Mouse (Mus musculus) cerebellum, postnatal 10 days (tissue): ENCODE measurements at regions not wholly inside any gene's neighbourhood (a gene's known extent, or its start where the extent isn't known, plus 50 kb on each side); places are given as distances from the start of the nearest gene placed in this dataset.

Experiments
- DNase-seq, 2 experiments: peaks; one replicate each; pipeline ENCODE4 v3.0.0; 2021; ENCODE audit warnings: mixed read lengths in 2 of 2

DNA sequence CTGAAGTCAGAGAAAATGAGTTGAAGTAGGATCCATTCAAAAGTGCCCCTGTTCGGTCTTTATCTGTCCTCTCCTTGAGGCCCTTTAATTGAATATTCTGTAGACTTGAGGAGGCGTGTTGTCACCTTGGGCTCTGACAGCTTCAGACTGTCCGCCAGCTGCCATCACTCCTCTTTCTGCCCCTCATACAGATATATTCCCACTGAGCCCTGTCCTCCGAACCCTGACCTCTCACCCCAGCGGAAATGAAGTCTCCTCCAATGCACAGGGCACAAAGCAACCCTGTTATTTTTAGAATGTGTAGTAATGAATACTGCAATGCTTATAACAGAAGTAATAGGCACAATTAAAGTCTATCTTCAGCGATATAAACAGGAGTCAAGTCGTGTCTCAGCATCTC is 117.4 kb upstream of the Gm14444 start:
- DNase-seq: no peak

DNA sequence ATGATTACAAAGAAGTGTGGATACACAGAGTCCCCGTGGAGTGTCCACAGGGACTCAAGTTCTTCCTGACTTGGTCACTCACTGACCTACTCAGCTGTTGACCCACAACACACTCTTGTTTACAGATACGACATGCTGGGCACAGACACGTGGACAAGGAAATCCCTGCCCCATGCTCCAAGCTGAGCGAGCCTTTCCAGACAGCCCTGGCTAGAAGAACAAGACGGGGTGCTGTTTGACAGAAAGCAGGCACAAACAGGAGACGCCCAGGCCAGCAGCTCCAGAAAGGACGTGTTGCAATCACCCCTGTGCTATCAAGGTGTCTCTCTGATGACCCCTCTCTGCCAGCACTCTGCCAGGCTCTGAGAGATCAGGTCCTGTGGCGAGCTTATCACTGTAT is 112.6 kb upstream of the Gm14444 start:
- no peak for DNase-seq

DNA sequence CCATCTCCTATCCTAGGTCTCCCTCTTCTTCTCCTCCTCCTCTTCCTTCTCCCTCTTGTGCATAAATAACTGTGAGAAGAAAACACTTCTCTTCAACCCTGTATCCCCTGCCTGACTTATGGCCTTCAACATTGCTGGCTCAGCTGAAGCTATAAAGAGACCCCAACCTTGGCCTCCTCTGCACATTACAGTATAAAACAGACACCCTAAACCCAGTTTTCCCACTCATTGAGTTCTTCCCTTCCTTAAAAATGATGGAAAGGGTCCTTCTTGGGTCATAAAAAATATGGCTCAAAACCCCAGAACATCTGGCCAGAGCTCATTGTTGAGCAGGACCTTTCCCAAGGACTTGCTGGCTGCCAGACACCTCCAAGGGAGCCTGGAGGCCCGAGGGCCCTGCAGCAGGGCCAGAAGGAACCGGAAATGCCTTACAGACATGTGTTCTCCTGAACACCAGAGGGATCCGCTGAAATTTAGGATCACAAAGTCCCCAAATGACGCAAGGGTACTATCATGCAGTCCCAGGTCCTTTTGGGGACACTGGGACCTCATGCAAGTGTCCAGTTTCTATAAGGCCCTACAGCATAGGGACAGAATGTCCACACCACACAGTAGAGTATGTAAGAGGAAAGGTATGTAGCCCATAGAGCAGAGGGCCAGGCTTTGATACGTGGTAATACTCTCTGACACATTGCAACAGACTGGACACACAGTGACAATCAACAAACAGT is 109.9 kb upstream of the Gm14444 start:
- DNase-seq: no peak

DNA sequence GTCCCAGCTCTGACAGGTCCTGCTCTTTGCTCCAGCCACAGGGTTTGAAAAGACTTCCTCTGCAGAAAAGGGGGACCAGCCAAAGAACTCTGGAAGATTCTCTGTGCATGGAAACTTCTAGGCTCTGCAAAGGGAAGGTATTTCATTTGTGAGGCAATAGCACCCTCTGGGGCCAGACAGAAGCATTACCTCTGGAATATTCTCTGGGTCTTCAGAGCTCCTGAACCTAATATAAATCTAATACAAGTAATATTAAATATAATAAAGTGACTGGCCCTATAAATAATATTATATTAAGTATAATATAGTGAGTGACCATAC is 109.4 kb upstream of the Gm14444 start:
- peak; percentile 74 to 77 for DNase-seq

DNA sequence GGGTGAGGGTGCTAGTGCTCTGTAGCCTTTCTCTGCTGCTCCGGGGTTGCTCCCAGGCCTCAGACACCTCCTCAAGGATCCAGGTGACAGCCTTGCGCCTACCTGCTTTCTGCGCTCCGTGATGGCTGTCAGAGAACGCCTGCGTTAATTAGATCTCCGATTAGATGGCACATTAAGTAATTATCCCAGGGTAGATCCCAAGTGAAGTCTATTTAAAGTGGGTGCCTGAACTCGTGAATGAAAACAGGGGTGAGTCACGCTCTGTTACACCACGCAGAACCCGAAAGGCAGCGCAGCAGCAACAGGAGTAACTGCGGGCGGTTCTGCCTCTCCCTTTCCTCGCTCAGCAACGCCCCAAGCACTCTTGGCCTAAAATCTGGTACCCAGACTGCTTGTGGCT is 108.2 kb upstream of the Gm14444 start:
- no peak for DNase-seq

DNA sequence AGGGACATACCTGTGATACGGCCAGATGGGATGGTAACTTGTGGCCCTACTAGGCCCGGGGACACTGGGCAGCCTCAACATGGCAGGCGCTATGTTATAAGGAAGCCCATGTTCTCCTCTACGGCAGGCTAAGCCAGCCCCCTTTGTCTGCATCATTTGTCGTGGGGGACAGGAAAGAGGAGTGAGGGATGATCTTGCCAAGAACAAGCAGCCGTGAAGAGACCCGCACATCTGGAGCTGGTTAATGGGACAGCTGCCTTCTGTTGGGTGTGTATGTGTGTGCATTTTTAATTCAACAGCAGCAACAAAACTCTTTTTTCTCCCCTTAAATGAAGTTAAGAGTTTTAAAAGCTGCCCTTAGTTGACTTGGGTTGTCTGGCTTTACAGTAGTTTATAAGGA is 106.4 kb upstream of the Gm14444 start:
- no peak for DNase-seq

DNA sequence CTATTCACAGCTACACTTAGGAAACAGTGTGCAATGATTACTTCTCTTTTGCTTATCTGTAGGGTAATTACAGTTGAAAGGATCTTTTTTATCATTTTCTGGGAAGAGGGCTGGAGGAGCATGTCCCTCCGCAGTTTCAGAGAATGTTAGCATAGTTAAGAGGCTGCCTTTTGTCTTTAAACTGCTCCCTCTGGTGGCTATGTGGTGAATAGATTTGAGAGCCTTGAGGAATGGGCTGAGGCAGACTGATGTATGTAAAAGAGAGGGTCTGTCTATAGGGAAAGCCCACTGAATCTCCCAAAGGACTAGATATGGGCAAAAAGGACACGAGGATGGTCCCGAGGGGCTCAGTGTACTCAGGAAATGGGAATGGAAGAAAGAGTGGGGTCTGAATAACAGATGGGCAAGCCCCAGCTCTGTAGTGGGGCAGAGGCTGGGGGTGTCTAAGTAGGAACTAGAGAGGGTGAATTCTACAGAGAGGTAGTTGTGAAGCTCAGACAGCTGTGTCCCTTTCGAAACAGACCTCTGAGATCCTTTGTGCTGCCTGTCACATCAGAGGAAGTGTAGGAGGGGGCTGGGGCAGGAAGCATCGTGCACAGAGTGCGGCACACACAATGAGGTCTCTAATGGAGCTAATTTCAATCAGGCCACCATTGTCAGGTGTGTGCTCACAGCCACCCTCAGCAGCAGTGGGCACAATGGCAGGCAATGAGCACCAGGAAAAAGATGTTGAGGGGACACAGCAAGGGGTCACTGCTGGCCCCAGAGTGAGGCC is 104.0 kb upstream of the Gm14444 start:
- peak; percentile 73 to 82 for DNase-seq

DNA sequence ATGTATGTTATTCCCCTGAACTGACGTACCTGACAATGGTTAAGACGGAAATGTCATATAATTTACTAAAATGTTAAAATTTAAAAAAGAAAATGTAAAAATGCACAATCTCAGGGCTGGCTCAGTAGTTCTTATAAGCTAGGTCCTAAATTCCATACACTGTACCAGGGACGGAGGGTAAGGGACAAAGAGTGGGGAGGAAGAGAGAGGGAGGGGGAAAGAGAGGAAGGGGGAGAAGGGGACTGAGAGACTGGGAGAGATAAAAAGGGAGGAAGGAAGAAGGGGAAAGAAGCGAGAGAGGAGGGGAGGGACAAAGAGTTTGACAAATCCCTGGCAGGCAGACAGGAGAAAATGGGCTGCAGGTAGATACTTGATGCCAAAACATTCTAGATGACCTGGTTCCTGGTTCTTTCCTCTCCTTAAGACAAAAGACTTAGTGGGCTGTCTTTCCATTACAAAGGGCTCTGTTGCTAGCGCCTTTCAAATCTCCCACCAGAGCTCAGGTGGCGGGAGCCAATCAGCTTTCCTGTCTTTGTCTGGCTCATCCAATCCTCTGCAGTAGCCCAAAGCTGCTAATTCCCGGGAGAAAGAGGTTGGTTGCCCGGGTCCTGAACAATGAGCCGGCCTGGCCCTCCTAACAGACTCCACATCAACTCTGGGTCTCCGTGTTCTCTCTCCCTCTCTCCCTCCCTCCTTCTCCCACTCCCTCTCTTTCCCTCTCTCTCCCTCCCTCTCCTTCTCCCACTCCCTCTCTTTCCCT is 92.7 kb upstream of the Gm14444 start:
- peak; percentile 76 for DNase-seq

DNA sequence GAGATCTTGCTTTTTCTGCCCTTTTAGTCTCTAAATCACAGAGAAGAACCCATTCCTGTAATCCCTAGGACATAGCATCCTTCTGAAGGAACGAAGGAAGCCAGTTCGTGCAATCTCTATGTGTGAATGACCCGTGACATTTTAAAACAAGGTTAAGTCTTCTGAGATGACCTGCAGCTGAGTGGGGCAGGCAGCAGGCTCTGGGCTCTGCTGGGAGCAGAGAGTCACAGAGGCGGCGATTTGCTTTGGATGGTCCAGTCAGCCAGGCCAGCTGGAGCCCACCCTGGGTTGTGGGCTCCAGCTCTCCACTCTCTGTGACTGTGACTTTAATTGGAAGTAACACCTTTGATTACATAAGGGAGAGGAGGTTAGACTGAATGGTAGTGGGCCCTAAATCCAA is 92.1 kb upstream of the Gm14444 start:
- peak; percentile 28 to 33 for DNase-seq

DNA sequence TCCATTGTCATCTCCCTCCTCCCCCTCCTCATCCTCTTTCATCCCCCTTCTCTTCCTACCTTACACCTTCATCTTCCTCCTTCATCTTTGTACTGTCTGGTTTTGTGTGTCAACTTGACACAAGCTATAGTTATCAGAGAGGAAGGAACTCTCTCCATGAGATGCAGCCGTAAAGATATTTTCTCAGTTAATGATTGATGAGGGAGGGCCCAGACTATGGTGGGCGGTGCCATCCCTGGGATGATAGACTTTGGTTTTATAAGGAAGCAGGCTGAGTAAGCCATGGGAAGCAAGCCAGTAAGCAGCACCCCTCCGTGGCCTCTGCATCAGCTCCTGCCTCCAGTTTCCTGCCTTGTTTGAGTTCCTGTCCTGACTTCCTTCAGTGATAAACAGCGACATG is 87.8 kb upstream of the Gm14444 start:
- DNase-seq: no peak

DNA sequence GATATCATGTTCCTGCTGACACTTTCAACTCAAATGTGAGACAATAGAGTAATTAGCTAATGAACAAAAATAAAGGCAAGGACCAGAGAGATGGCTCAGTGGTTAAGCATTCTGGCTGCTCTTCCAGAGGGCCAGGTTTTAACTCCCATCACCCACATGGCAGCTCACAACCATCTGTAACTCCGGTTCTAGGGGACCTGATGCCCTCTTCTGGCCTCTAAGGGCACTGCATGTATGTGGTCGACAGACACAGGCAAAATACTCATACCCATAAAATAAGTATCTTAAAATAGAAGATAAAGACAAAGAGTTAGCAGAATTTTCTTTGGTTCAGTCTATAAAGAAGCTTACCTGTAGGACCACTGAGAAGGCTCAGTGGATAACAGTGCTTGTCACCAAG is 80.3 kb upstream of the Gm14444 start:
- no peak for DNase-seq

DNA sequence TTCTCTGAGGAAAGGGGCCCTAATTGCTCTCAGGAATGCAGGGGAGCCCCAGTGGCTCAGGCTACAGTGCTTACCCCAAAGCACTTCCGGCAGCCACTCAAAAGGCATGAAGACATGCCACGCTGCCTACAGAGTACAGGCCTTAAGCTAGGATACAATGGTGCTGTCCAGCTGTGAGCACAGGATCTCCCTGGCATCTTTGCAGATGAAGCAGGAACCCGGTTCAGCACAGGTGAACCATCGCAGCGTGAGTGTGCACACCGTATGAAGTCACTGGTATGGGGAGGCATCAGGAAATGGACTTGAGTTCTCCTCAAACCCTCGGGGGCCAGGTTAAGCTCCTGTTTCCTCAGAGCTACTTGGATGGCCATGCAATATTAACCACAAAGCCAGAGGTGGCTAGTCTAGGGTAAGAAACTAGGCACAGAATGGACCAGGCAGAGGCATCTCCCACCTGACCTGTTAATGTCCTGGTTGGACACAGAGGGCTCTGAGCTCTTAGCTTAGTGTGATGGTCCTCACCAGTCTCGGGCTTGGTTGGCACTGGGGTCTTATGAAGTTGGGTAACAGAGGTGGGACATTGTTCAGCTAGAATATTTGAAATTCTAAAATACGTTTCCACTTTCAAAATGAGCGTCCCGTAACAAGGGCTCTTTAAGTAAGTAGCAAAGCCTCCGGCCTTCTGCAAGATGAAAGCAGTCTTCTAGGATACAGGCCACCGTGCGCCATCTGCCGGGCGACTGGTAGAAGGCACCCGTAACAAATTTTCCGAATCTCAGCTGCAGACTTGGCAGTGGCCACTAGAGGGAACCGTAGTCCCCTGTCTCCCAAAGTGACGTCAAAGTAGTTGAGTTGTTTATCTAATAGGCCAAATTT is 77.7 kb upstream of the Gm14444 start:
- peak; percentile 88 to 92 for DNase-seq

DNA sequence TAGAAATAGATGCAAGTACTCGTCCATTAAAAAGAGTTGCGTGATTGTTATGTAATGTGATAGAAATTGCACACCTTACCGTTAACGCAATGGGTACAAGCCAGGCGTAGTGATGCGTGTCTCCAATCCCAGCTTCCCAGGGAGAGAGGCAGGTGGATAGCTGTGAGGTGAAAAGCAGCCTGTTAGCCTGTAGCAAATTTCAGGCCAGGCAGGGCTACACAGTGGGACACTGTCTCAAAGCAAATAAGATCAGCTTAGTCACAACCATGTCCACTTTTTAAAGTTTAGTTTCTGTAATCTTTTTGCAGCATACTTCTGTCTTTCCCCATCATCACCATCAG is 77.1 kb upstream of the Gm14444 start:
- no peak for DNase-seq

DNA sequence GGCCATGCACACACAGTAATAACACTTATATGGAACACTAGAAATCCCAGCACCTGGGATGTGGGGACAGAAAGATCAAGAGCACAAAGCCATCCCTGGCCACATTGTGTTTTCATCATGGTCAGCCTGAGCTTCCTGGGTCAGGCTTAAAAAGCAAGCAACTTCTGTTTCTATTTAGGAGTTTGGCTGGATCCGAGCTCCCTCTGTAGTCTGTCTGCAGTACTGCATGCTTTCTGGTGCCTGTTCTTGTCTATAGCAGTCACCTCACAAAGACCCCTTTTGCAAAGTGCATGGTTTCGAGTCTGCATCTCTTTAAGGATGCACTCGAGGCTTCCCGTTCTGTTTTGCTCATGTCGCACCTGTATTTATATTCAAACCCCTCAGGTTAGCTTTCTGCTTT is 73.4 kb upstream of the Gm14444 start:
- peak; percentile 51 to 52 for DNase-seq

DNA sequence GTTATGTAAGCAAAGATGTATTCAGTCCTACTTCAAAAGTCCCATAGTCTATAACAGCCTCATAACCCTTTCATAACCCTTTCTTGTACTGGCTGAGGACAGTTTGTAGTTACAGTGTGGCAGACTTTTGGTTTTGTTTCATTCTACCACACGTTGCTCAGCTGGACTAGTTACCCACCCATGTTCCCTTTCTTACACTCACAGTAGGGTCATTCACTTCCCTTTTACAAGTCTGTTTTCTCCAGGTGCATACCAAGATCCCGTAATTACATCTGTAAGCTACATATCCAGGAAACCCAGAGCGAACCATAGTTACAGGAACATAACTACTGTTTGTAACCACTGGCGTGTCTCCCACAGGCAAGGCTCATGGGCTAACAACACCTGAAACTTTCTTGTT is 72.1 kb upstream of the Gm14444 start:
- DNase-seq: no peak

DNA sequence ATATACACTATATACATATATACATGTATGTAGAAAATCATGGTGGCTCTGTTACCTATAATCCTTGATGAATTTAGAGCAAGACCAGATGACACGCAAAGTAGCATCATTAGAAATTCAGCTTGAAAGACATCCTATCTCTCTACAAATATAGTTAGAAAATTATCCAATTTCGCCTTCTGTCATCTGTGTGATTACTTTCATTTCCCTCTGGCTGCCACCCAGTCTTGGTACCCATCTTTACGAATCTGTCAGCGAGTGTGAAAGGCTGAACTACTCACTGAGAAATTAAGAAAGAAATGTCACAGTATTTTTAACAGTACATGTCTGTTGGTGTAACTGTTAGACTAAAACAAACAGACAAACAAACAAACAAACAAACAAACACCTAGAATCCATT is 67.8 kb upstream of the Gm14444 start:
- DNase-seq: no peak

DNA sequence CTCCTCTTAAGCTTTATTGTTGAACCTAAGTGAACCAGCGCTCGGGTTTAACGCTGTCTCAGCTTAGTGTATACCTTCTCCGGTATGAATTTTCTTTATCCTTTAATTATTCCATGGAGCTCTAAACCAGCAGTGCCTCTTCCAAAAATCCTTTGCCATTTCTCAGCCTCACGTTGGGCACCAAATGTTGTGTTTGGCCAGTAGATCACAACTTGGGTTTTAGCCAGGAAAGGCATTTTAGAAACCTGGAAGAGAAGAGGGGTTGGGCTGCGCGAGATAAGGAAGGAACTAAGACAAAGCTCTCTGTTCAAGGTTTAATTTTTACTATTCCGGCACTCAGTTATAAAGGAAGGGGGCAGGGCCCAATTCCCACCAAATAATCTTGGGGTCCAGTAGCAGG is 61.9 kb upstream of the Gm14444 start:
- DNase-seq: peak; percentile 52 to 70
